Mouse (Mus musculus) Patski (cell line): ENCODE data around the gene Nav2. TPM values are rescaled to one million over a fixed set of nuclear protein-coding genes. Genes with fewer than 3 reads are reported as not detected.

Source experiments
- ATAC-seq: fragments of 100-300 bp; one replicate; pipeline ENCODE4 v1.8.0; 2021
- CTCF ChIA-PET: fragments of 350-600 bp; sonication (Branson Sonifier 250); formaldehyde crosslinking; loops from one replicate; lab custom pipeline; 2022; ENCODE audit warnings: inconsistent platforms; lab: Charles Lee
- POLR2A ChIA-PET: fragments of 350-600 bp; sonication (Branson Sonifier 250); formaldehyde crosslinking; loops from one replicate; lab custom pipeline; 2022; ENCODE audit warnings: antibody characterized with exemption, inconsistent platforms; lab: Charles Lee
- DNase-seq: peaks from one replicate; pipeline ENCODE4 v3.0.0-alpha.2; 2011; ENCODE audit warnings: low read depth, low spot score
- H3K27me3 ChIP-seq: fragments of 371-371 bp; one replicate; pipeline ENCODE4 v1.5.1; 2021
- CTCF ChIP-seq: fragments of 100-300 bp; IDR thresholded peaks from one replicate; pipeline ENCODE4 v1.5.1; 2021
- in situ Hi-C: fragments of 300-500 bp; cut with MboI; formaldehyde crosslinking; loops from 3 replicates; pipeline ENCODE4 v1.11.1; 2018; ENCODE audit warnings: low pct_unique_long_range_greater_than_20kb, mixed read lengths
- polyA plus RNA-seq: library from polyadenylated mRNA; unstranded; gene quantifications from one replicate; pipeline ENCODE4 v1.2.3, GENCODE M21; 2021

Gene Nav2
- polyA plus RNA-seq, 1 experiment from 2014 or later, result 13.3 TPM

DNA sequence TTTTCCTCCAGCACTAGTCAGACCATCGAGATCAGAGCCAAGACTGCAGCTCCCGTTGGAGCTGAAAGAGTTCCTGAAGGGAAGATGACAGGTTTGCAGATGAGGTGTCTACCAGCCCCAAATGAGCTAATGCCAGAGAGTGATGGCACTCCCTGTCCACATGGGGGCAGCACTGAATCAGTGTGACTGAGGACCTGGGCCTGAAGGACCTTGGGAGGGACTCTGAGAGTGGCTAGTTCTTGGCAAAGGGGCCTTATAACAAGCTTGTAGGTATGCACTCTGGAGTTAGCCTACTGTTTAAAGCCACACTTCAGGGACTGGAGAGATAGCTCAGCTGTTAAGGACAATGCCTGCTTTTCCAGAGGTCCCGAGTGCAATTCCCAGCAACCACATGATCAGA, 217.0 kb downstream of the Nav2 start:
- ChIA-PET POLR2A (no interaction called here), CTCF (interaction anchor here (0.7 to 3.9 kb wide), 34 partner anchors 9 to 369 kb away, joined by 3 to 22 read pairs (median 3); no protein-coding TSS in a partner anchor)
- peak; percentile 89 for TF ChIP-seq CTCF
- no peaks in the 10 kb centered on the region for H3K27me3 ChIP-seq
- DNase-seq (no peak), ATAC-seq (no peak)
- in situ Hi-C loops, result loop anchor here (5.0 to 25.0 kb wide), 3 partner anchors 302 to 462 kb away; no protein-coding TSS in a partner anchor

DNA sequence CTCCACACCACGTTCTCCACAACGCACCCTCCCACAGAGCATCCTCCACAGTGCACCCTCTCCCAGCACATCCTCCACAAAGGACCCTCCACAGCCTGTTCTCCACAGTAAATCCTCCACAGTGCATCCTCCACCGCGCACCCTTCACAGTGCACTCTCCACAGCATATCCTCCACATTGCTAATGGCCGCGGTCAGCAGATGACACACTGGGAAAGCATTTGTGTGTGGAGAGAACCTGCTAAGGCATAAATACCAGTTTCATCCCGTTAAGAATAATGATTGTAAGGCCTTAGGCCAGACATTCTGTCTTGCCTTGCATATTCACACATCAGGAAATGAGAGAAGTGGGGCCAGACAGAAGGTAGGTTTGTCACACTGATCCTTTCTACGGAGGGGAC, 219.7 kb downstream of the Nav2 start:
- ChIA-PET CTCF (interaction anchor here (3.9 kb wide), 1 partner anchor 297 kb away, joined by 22 read pairs; no protein-coding TSS in a partner anchor), POLR2A (no interaction called here)
- H3K27me3 ChIP-seq, result no peaks in the 10 kb centered on the region
- ATAC-seq, result peak; percentile 92
- DNase-seq, result peak; percentile 68
- in situ Hi-C loops, result loop anchor here (5.0 to 25.0 kb wide), 3 partner anchors 299 to 459 kb away; no protein-coding TSS in a partner anchor
- TF ChIP-seq CTCF, result no peak

DNA sequence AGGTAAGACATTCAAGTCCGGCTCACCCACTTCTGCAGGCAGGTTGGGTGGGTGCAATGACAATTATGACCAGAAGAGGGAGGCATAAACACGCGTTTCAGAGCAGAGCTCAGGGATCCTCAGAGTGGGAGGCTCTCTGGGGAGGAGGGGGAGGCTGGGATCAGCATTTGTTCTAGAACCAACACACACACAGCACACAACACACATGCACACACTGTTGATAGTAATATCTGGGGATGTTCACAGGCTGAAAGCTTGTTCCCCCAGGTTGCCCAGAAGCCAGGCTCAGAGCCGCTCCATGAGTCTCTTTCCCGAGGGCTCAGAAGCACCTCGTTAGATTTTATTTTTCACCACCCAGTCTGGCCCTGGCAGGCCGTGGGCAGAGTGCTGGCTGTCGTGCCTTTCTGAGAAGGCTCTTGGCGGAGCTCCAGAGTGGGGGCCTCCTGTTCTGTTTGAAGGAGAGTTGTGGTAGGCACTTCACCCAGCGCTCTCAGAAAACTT, 224.4 kb downstream of the Nav2 start:
- peak; percentile 80 for TF ChIP-seq CTCF
- ChIA-PET POLR2A (interaction anchor here (0.8 to 2.4 kb wide), 4 partner anchors 115 to 140 kb away, joined by 3 to 13 read pairs (median 3); no protein-coding TSS in a partner anchor), CTCF (interaction anchor here (0.6 to 3.1 kb wide), 18 partner anchors 8 to 323 kb away, joined by 3 to 28 read pairs (median 3); no protein-coding TSS in a partner anchor)
- ATAC-seq, result peak; percentile 45
- no peak for DNase-seq
- no peaks in the 10 kb centered on the region for H3K27me3 ChIP-seq
- in situ Hi-C loops, result loop anchor here (5.0 to 25.0 kb wide), 2 partner anchors 139 to 454 kb away; no protein-coding TSS in a partner anchor

DNA sequence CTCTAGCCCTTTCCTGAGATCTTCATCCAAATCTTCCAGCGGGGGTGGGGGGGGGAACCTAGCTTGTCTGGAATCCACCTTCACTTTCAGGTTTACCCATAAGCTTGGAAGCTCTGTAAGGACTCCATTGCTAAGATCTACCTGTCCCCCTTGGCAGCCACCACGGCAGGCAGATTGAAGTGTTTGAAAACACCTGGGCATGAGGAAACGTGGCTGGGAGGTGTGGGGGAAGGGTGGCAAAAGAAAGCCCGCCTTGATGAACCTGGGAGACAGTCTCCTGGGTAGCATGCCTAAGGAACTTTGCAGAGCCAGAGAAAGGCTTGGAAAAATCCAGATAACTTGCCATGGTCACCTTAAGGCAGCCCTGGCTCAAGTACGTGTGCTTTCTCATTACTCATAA, 225.9 kb downstream of the Nav2 start:
- no peak for TF ChIP-seq CTCF
- DNase-seq (no peak), ATAC-seq (no peak)
- in situ Hi-C loops, result loop anchor here (5.0 to 25.0 kb wide), 2 partner anchors 138 to 453 kb away; no protein-coding TSS in a partner anchor
- POLR2A ChIA-PET, result interaction anchor here (1.0 kb wide), 1 partner anchor 111 kb away, joined by 3 read pairs; no protein-coding TSS in a partner anchor
- H3K27me3 ChIP-seq, result no peaks in the 10 kb centered on the region
- CTCF ChIA-PET, result interaction anchor here (3.1 kb wide), 1 partner anchor 136 kb away, joined by 15 read pairs; no protein-coding TSS in a partner anchor

DNA sequence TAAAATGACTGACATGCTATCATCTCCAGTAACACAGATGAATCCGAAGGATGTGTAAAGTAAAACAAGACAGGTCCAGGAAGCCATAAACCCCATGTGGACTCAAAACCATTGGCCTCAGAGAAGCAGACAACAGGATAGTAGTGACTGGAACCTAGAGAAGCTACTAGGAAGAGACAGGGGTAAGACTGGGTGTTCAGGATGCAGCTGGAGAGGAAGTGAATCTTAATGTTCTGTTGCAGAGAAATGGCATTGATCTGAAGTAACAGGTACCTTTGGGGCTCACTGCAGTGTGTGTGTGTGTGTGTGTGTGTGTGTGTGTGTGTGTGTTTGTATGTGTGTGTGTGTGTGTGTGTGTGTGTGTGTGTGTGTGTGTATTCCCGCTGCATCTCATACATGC, 231.2 kb downstream of the Nav2 start:
- DNase-seq, result no peak
- ChIA-PET CTCF (interaction anchor here (1.4 kb wide), 1 partner anchor 134 kb away, joined by 3 read pairs; no protein-coding TSS in a partner anchor), POLR2A (no interaction called here)
- ATAC-seq, result no peak
- no peaks in the 10 kb centered on the region for H3K27me3 ChIP-seq
- TF ChIP-seq CTCF, result no peak
- in situ Hi-C loops, result loop anchor here (25.0 kb wide), 1 partner anchor 448 kb away; no protein-coding TSS in a partner anchor

DNA sequence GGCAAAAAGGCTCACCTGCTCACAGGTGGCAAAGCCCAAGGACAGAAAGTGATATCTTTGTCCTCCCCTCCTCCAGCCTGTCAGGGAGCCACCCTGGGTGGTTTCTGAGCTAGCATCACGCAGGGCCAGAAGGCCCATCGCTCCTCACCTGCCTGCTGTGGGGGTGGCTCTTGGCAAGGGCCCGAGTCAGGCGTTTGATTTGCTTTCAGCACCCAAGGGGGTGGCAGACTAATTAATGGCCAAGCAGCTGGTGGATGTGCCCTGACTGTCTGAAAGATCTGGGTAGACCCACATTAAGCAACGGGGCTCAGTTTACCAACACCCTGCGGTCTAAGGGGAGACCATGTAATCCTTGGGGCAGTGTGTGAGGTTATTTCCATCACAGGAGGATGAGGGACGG, 235.4 kb downstream of the Nav2 start:
- ChIA-PET POLR2A (no interaction called here), CTCF (interaction anchor here (1.2 kb wide), 1 partner anchor 11 kb away, joined by 3 read pairs; no protein-coding TSS in a partner anchor)
- ATAC-seq (no peak), DNase-seq (no peak)
- in situ Hi-C loops, result loop anchor here (25.0 kb wide), 1 partner anchor 443 kb away; no protein-coding TSS in a partner anchor
- no peaks in the 10 kb centered on the region for H3K27me3 ChIP-seq
- no peak for TF ChIP-seq CTCF

DNA sequence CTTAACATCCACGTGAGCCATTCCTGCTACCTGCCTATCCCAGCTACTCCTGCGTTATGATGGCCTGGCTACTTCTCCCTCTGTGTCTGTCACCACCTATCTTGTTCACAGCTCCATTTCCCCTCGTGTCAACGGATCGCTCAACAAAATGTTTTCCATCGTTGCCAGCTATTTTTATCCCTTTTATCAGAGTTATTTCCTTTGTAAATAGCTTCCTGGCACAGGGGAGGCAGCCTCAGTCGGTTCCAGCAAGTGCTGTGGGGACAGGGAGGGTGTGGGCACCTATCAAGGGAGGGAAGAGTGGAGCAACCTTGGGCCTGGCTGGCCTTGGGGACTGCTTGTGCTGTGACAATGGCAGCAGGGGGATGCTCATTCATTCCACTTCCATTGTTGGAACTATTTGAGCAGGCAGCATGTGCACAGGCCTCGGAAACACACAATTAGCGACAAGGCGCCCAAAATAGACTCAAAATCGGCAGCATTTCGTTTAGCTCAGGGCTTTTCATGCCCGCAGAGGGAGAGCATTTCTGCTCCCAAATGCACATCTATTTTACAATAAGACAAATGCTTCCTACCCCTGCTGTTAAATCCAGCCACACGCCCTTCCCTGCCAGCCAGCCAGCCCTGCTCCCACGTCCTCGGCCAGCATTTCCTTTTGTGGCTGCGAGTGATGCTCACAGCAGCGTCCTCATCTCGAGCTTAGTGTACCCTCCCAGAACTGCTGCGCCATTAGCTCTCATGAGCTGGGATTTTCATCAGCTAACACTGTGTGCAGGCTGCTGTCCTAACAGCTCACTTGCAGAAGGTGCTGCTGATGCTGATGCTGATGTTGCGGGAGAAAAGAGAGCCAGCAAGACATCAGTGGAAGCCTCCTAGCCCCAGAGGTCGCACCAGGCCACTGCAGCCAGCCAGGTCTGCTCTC, 237.5 kb downstream of the Nav2 start:
- TF ChIP-seq CTCF, result no peak
- POLR2A ChIA-PET, result interaction anchor here (0.6 kb wide), 1 partner anchor 169 kb away, joined by 5 read pairs; no protein-coding TSS in a partner anchor
- CTCF ChIA-PET, result interaction anchor here (1.1 to 1.3 kb wide), 3 partner anchors 13 to 126 kb away, joined by 3 read pairs; no protein-coding TSS in a partner anchor
- in situ Hi-C loops, result loop anchor here (25.0 kb wide), 1 partner anchor 441 kb away; no protein-coding TSS in a partner anchor
- H3K27me3 ChIP-seq, result no peaks in the 10 kb centered on the region
- DNase-seq (no peak), ATAC-seq (no peak)

DNA sequence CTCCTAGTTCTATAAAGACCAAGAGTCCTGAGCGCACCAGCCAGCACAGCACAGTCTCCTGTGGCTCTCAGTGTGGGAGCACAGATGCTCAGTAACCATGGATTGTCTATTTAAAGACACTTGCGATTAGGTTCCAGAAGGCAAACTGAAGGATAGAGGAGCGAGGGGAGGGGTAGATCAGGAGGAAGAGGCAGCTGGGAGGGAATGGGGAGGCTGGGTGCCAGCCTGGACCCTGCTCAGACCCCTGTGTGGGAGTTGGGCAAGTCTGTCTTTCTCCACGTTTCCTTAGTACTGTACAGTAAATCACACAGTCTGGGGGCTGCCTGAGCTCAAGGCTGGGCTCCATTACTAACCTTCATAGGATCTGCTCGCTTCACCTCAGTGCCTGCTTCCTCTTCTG, 243.8 kb downstream of the Nav2 start:
- no peaks in the 10 kb centered on the region for H3K27me3 ChIP-seq
- POLR2A ChIA-PET, result interaction anchor here (1.2 kb wide), 1 partner anchor 93 kb away, joined by 5 read pairs; no protein-coding TSS in a partner anchor
- DNase-seq (no peak), ATAC-seq (no peak)
- no peak for TF ChIP-seq CTCF
- in situ Hi-C loops, result no loop called here
- CTCF ChIA-PET, result no interaction called here

DNA sequence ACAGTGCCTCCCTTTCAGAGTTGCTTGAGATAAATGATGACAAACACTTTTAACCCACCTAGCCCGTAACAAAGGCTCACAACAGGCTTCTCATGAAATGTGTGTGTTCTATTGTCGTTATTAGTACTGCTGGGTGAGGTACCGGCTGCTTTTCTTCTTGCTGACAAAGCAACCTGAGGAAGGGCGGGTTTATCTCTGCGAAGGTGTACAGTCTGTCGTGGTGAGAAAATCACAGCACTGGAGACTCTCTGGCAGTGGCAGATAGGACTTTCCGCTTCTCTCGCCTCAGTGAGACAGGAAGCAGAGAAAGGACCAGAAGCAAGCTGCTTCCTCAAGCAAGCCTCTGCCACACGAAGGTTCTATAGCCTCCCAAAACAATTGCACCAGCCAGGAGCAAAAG, 244.2 kb downstream of the Nav2 start:
- TF ChIP-seq CTCF, result no peak
- ATAC-seq, result no peak
- no peak for DNase-seq
- POLR2A ChIA-PET, result no interaction called here
- no peaks in the 10 kb centered on the region for H3K27me3 ChIP-seq
- in situ Hi-C loops, result no loop called here
- CTCF ChIA-PET, result no interaction called here
